Mouse (Mus musculus) heart, adult 18-20 months (tissue): ENCODE results near the gene Ostf1. TPM values are rescaled to one million over a fixed set of nuclear protein-coding genes. Genes with fewer than 3 reads are reported as not detected.
A peak's percentile ranks its signal among the peaks of the same experiment; 100 is the strongest.
"Not testable (repeated sequence)": the region's sequence is repeated elsewhere in the genome, so short reads cannot be mapped to it uniquely, and the experiment has no call there.

Experiments used
- DNase-seq, 2 experiments: peaks; one replicate each; pipeline ENCODE4 v3.0.0; 2021 to 2022; ENCODE audit warnings: mixed read lengths in 1 of 2
- total RNA-seq, 2 experiments: library from RNA; stranded (reverse); gene quantifications; 2 replicates each; pipeline ENCODE4 v1.2.3; 2021

The Ostf1 gene
- total RNA-seq, 2 experiments from 2014 or later = 34.3 to 36.7 TPM

DNA sequence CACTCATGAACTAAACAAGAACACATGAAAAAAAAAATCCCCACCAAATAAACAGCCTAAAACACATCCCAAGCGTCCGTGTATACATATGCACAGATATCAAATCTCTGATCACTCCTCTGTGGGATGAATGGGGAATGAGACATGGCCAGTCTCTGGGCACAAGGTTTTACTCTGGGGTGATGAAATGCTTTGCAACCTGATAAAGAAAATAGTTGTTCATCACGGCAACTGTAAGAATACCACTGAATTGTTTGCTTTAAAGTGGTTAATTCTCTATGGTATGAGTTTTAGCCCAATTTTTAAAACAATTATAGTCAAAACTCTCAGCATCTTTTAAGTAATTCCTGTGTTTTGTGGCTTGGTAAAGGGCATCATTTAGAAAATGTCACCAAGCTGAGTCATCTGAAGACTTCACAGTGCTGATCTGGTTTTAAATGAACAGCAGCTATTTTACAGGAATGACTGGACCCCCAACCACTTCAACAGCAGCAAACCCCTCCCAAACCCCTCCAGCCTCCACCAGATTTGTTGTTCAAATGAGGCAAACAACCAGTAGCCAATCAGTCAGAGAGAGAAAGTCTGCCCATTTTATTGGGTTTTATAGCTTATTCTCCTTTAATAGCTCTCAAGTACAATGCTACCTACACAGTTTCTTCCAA is 33.2 kb downstream of the Ostf1 start:
- DNase-seq = no peak

- no peak for DNase-seq
These were observed 33.9 kb downstream of the Ostf1 start for GRCm38 (mm10) chr19:18597772-18598171.

DNA sequence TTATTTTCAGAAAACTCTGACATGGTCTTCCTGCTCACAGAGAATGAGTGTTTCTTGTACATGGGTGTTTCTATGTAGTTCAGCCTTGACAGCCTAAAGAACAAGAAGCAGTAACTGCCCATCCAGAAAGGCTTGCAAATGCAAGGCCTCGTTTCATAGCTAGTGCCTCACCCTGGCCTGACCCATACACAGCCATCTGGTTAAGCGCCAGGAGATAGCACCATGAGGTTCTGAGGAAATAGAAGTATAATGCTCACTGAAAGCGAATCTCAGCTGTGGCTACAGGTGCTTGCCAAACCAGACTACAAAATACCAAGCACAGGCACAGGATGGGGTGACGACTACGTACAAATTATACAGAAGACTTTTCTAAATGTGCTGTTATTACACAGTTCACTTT is 34.7 kb downstream of the Ostf1 start:
- DNase-seq = no peak

- DNase-seq = no peak
These were observed 37.9 kb downstream of the Ostf1 start for GRCm38 (mm10) chr19:18593722-18594121.

DNA sequence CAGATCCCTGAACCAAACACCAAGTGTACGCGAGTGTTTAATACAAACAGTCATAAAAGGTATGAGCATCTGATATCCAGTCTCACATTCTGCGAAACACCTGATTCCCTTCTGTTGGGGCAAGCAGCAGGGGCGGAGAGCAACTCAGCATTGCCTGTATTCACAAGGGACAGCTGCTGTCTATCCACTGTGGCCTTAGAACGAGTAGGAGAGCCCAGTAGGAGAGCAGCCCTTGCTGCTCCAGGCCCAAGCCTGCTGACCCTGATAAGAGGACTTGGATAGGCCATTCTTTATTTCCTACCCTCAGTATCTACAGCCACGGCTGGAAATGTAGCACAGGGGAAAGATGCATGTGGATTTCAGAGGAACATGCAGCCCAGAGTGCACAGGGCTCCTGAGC is 38.7 kb downstream of the Ostf1 start:
- no peak for DNase-seq

GRCm38 (mm10) chr19:18590942-18591354 is 40.7 kb downstream of the Ostf1 start:
- peak in 1 of 2 experiments; percentile 27 for DNase-seq

DNA sequence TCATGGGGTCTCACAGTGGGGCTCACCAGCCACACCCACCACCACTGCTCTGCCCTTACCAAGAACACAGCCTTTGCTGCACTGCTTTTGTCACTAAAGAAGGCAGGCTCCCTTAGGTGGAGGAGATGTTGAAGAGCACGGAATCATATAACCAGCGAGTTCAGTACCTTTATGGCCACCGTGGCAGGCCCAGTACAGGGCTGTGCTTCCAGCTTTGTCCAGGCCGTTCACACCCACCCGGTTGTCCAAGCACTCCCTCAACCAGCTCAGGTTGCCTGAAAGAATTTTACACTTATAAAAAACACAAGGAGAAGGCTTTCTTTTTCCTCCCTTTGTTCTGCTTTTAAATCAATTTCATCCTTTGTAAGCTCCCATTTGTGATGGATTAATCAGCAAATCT is 41.4 kb downstream of the Ostf1 start:
- DNase-seq = no peak

DNA sequence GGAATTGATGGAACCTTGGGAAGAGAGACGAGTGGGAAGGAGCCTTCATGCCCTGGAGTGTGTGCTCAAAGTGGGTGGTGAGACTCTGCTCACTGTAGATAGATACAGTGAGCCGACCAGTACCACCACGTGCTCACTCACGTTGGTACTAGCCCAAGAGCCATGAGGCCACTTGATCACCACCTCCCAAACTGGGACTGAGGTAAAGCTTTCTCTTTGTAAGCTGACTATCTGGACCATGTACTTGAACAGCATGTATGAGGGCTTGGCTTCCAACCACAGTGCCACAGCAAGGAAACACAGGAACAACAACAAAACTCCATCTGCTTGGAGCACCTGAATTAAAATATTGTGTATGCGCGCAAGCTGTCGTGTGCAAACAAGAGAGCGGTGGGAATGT is 42.3 kb downstream of the Ostf1 start:
- no peak for DNase-seq

GRCm38 (mm10) chr19:18588801-18589200 is 42.8 kb downstream of the Ostf1 start:
- DNase-seq = not testable (repeated sequence)

- DNase-seq = no peak
These were observed 43.4 kb downstream of the Ostf1 start for GRCm38 (mm10) chr19:18588243-18588642.

GRCm38 (mm10) chr19:18587118-18587517 is 44.5 kb downstream of the Ostf1 start:
- no peak for DNase-seq

GRCm38 (mm10) chr19:18584621-18585020 is 47.0 kb downstream of the Ostf1 start:
- no peak for DNase-seq

GRCm38 (mm10) chr19:18583706-18584105 is 47.9 kb downstream of the Ostf1 start:
- no peak for DNase-seq

- no peak for DNase-seq
These were observed 48.7 kb downstream of the Ostf1 start for GRCm38 (mm10) chr19:18582887-18583286.

DNA sequence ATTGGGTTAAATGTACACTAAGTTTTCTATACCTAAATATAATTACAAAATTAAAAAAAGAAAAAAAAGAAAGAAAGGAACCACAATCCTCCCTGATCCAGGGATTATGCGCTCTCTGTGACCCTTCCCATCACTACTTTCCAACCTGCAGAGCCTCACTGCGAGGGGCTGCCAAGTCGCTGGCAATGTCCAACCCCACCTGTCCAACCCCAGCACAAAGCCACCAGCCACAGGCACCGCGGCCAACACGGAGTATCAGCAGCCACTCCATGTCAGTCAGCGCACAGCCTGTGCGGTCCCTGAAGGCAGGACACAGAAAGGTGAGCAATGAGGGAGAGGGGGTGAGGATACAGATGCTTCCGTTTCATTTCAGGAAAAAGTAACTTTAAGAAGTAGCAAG is 49.4 kb downstream of the Ostf1 start:
- DNase-seq = no peak

- no peak for DNase-seq
These were observed 50.6 kb downstream of the Ostf1 start for GRCm38 (mm10) chr19:18581046-18581445.

- DNase-seq = no peak
These were observed 52.6 kb downstream of the Ostf1 start for GRCm38 (mm10) chr19:18579012-18579358.

DNA sequence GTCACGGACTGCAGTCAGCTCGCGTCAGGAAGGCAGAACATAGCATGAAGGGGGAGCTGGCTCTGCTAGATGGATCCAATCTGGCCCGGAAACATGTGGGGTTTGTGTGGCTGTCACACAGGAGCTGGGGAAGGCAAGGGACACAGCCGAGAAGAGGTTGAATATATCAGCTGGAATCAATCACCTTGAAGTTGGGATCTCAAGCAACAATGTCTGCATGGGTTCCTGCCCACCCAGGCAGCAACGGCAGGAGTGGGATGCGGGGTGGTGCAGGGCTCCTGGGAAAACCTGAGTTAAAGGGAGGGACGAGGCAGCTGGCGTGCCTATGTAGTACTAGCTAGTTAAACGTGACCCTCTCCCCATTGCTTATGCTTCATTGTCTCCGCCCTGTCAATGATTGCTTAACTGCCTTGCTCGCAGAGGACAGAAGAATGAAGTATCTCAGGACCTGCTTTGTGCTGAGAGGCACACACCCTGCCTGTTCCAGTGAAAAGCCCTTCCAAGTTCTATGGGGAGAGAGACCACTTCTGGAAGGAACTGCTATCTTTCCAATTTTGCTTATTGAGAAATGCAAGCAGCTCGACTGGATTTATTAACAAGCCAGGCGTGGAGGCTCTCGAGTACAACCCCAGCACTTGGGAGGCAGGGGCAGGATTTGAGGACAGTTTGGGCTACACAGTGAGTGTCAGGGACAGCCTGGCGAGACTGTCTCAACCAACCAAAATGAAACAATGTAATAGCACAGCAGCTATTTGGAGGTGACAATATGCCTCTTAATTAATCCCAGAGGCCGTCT is 53.2 kb downstream of the Ostf1 start:
- DNase-seq = no peak

DNA sequence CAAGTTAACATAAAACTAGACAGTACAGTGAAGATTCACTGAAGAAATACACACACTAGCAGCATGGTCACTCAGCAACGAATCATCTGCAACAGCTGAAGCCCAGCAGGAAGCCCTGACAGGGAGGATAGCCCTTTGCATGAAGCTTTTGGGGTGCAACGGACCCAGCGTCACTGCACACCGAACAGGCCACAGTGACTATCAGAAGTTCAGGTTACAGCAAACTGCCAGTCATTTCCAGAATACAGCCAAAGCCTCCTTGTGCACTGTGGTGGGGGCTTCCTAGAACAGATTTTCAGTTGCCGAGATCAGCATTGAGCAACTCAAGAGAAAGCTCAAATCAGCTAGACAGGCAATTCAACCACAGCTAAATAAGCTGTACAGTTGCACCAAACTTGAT is 54.3 kb downstream of the Ostf1 start:
- DNase-seq = no peak

GRCm38 (mm10) chr19:18575891-18576290 is 55.7 kb downstream of the Ostf1 start:
- DNase-seq = no peak

DNA sequence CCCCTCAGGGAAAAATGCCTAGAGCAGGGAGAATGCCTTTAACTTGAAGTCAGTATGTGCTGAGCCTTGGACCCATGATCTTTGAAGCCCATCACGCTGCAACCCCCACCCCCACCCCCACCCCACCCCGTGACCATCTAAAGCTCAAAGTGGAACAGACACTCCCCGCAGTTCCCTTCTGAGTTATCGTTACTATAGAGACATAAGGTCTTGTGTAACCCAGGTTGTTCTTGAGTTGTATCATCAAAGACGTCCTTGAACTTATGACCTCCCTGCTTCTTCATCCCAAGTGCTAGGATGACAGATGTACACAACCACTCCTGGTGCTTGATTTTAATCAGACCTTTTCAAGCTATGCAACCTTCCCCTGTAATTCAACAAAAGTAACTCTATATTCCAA is 57.7 kb downstream of the Ostf1 start:
- DNase-seq = no peak

- DNase-seq = no peak
These were observed 58.2 kb downstream of the Ostf1 start for GRCm38 (mm10) chr19:18573443-18573842.

GRCm38 (mm10) chr19:18569496-18569895 is 62.1 kb downstream of the Ostf1 start:
- DNase-seq = no peak

DNA sequence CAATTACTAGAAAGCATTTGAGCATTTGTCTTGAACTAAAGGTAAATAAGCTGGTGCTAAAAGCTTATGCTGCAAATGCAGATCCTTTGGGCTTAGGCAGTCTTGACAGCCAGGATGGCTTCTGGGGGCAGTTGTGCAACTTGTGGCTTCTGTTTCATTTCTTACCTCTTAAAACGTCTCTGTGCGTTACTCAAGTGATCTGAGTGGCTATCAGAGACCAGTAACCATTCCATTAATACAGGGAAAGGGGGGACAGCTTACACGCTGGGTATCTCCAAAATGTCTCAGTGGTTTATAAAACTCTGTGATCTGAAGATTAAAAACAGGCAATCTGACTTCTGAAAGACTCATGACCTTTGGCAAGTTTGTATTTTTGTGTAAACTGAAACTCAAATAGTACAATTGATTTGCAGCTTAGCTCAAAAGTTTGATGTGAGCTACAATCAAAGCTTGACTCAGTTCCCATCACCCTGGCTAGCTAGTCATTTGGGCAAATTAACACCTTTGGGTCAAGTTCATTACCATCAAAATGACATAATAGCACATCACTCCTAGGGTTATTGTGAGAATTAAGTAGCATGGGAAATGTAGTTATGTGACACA is 62.7 kb downstream of the Ostf1 start:
- no peak for DNase-seq
